Comparison of ENCODE assay signal across 20 mouse cellular contexts in the genomic region with DNA sequence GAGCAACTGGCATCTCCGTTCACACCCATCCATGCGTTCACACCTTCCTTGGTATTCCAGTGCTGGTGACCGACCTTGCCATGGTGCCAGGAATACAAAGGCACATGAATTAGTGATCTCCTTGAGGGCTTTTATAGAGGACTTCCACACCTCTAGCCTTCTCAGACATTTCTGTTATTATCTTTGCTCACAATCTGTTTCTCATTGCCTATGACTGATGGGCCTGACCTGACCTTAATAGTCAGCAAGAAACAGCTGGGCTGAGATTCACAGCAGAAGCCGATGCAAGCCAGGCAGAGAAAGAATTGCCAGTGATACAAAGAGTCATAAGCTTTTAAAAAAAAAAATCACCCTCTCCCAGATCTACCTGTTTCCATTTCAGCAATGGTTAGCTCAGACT.
DNase-seq lines count a peak whose midpoint lies in the region; ATAC-seq and TF ChIP-seq lines count a peak whose summit lies in the region.
"Had no signal": no experiment of that assay in that cellular context is flagged by ENCODE, and none has a peak within 500 bp of the region (broad histone marks: within the 10 kb centered on the region; RNA-seq: fewer than 3 reads in every experiment).

No protein-coding gene starts in this region.

- H3K4me3 ChIP-seq in hindbrain, postnatal 0 days (ENCODE audit: low read length) = no peak overlapping the region
- H3K4me3 ChIP-seq in hindbrain, embryonic 12.5 days = no peak overlapping the region
- H3K4me3 ChIP-seq in liver, embryonic 11.5 days (ENCODE audit: low read depth, low read length) = no peak overlapping the region
- H3K4me3 ChIP-seq: embryonic facial prominence, embryonic 12.5 days; forebrain, embryonic 13.5 days; heart, adult 2 months; heart, embryonic 12.5 days had no signal

- no peak overlapping the region for H3K9ac ChIP-seq in hindbrain, postnatal 0 days (replicated peaks; ENCODE audit: low read length)
- H3K9ac ChIP-seq in hindbrain, embryonic 12.5 days = no peak overlapping the region
- H3K9ac ChIP-seq in liver, embryonic 11.5 days (ENCODE audit: low read depth, low read length) = no peak overlapping the region
- H3K9ac ChIP-seq: embryonic facial prominence, embryonic 12.5 days; forebrain, embryonic 13.5 days; forebrain, postnatal 0 days; heart, embryonic 12.5 days; hindbrain, embryonic 14.5 days had no signal

- H3K36me3 ChIP-seq in hindbrain, postnatal 0 days (ENCODE audit: insufficient read depth, low read length) = no peaks in the 10 kb centered on the region
- no peaks in the 10 kb centered on the region for H3K36me3 ChIP-seq in hindbrain, embryonic 12.5 days
- H3K36me3 ChIP-seq in liver, embryonic 11.5 days (ENCODE audit: control insufficient read depth, insufficient read depth, low read length) = no peaks in the 10 kb centered on the region
- H3K36me3 ChIP-seq: embryonic facial prominence, embryonic 12.5 days; heart, embryonic 12.5 days had no signal

- no peaks in the 10 kb centered on the region for H3K4me1 ChIP-seq in hindbrain, postnatal 0 days (ENCODE audit: insufficient read depth, low read length)
- H3K4me1 ChIP-seq in hindbrain, embryonic 12.5 days = no peaks in the 10 kb centered on the region
- H3K4me1 ChIP-seq in liver, embryonic 11.5 days (replicated peaks; ENCODE audit: control insufficient read depth, insufficient read depth, low read length) = no peaks in the 10 kb centered on the region
- H3K4me1 ChIP-seq: embryonic facial prominence, embryonic 12.5 days; forebrain, embryonic 13.5 days; heart, embryonic 12.5 days had no signal

- no peak overlapping the region for H3K27ac ChIP-seq in hindbrain, postnatal 0 days
- no peak overlapping the region for H3K27ac ChIP-seq in hindbrain, embryonic 12.5 days
- no peak overlapping the region for H3K27ac ChIP-seq in liver, embryonic 11.5 days (ENCODE audit: low read depth, low read length)
- H3K27ac ChIP-seq: embryonic facial prominence, embryonic 12.5 days; forebrain, embryonic 13.5 days; heart, adult 2 months; hindbrain, embryonic 14.5 days had no signal

- H3K4me2 ChIP-seq in hindbrain, postnatal 0 days (ENCODE audit: low read depth, low read length) = no peak overlapping the region
- no peak overlapping the region for H3K4me2 ChIP-seq in hindbrain, embryonic 12.5 days (replicated peaks)
- no peak overlapping the region for H3K4me2 ChIP-seq in liver, embryonic 11.5 days
- H3K4me2 ChIP-seq: embryonic facial prominence, embryonic 12.5 days; forebrain, embryonic 13.5 days; heart, embryonic 12.5 days; hindbrain, embryonic 14.5 days had no signal

- peak; percentile 6 for DNase-seq in hindbrain, postnatal 0 days (ENCODE audit: low spot score)
- peak; percentile 62 for DNase-seq in NIH3T3 (ENCODE audit: low read depth)
- peak; percentile 61 for DNase-seq in embryo, embryonic 11 days
- DNase-seq in mesoderm, embryonic 11.5 days (ENCODE audit: low read depth, low spot score) = peak; percentile 53
- DNase-seq in liver, embryonic 11.5 days (ENCODE audit: low spot score) = no peak
- DNase-seq in heart, adult 8-10 months (ENCODE audit: low spot score) = no peak
- DNase-seq: adrenal gland, adult 8-10 months; adrenal gland, postnatal 36 days; cerebellum, adult 2 months; cerebellum, postnatal 10 days; forebrain, postnatal 0 days; gastrocnemius, postnatal 14 days; heart, adult 2 months had no signal

- no peaks in the 10 kb centered on the region for H3K27me3 ChIP-seq in hindbrain, postnatal 0 days (ENCODE audit: insufficient read depth, low read length)
- H3K27me3 ChIP-seq in hindbrain, embryonic 12.5 days = no peaks in the 10 kb centered on the region
- H3K27me3 ChIP-seq in liver, embryonic 11.5 days (replicated peaks; ENCODE audit: control insufficient read depth, insufficient read depth, low read length) = no peaks in the 10 kb centered on the region
- H3K27me3 ChIP-seq: embryonic facial prominence, embryonic 12.5 days; forebrain, embryonic 13.5 days; heart, embryonic 12.5 days had no signal

- WGBS in hindbrain, postnatal 0 days = 82% methylated on average over 4 of the region's 4 CpGs
- WGBS in hindbrain, embryonic 12.5 days = 78% methylated on average over 4 of the region's 4 CpGs
- WGBS in liver, embryonic 11.5 days = 72% methylated on average over 4 of the region's 4 CpGs

- no peak for ATAC-seq in hindbrain, postnatal 0 days
- ATAC-seq in hindbrain, embryonic 12.5 days (ENCODE audit: low FRiP score) = no peak
- no peak for ATAC-seq in liver, embryonic 11.5 days (replicated peaks; ENCODE audit: low FRiP score)
- ATAC-seq: forebrain, embryonic 13.5 days; forebrain, postnatal 0 days; inflammation-experienced regulatory T-cells, adult 6 months; intestine, postnatal 0 days had no signal

- no peaks in the 10 kb centered on the region for H3K9me3 ChIP-seq in hindbrain, postnatal 0 days (ENCODE audit: low read length)
- H3K9me3 ChIP-seq in hindbrain, embryonic 12.5 days (replicated peaks) = no peaks in the 10 kb centered on the region
- H3K9me3 ChIP-seq in liver, embryonic 11.5 days (ENCODE audit: control insufficient read depth, low read length) = no peaks in the 10 kb centered on the region
- H3K9me3 ChIP-seq: embryonic facial prominence, embryonic 12.5 days; forebrain, embryonic 13.5 days; heart, embryonic 12.5 days had no signal

- TF ChIP-seq CTCF in hindbrain, postnatal 0 days (IDR thresholded peaks at IDR 0.05; ENCODE audit: low read depth) = no peak

Comparison
In these comparisons a context has a peak if more than half of its experiments do, and no peak if none do; other contexts are left out.
1. DNase-seq: peak in hindbrain, postnatal 0 days (single experiment), NIH3T3 (single experiment), embryo, embryonic 11 days (single experiment) and mesoderm, embryonic 11.5 days (single experiment); none in liver, embryonic 11.5 days (single experiment) and heart, adult 8-10 months (single experiment).